Comparison of ENCODE assay signal across 12 mouse cellular contexts in genomic region chr4:83655396-83655795, GRCm38 (mm10).
DNase-seq lines count a peak whose midpoint lies in the region; ATAC-seq and TF ChIP-seq lines count a peak whose summit lies in the region.
"Had no signal": no experiment of that assay in that cellular context is flagged by ENCODE, and none has a peak within 500 bp of the region (broad histone marks: within the 10 kb centered on the region; RNA-seq: fewer than 3 reads in every experiment).

No protein-coding gene starts in this region.

- no peak for ATAC-seq in liver, postnatal 0 days

- no peaks in the 10 kb centered on the region for H3K4me1 ChIP-seq in liver, postnatal 0 days (ENCODE audit: insufficient read depth)

- no peak overlapping the region for H3K4me2 ChIP-seq in liver, postnatal 0 days (ENCODE audit: low read depth, low read length)
- H3K4me2 ChIP-seq: limb, embryonic 12.5 days; lung, embryonic 15.5 days; midbrain, embryonic 12.5 days had no signal

- H3K27me3 ChIP-seq in liver, postnatal 0 days (ENCODE audit: insufficient read depth, low read length): no peaks in the 10 kb centered on the region
- H3K27me3 ChIP-seq: limb, embryonic 12.5 days; lung, embryonic 15.5 days; midbrain, embryonic 12.5 days had no signal

- H3K27ac ChIP-seq in liver, postnatal 0 days (ENCODE audit: low read depth): no peak overlapping the region
- H3K27ac ChIP-seq: limb, embryonic 12.5 days; lung, embryonic 15.5 days had no signal

- DNase-seq in kidney, adult 9 months: peak; percentile 18
- DNase-seq in kidney, adult 18-20 months: no peak
- DNase-seq in adrenal gland, adult 8-10 months: peak; percentile 76
- peak; percentile 31 for DNase-seq in embryo, embryonic 10.5 days (ENCODE audit: low spot score)
- peak; percentile 55 for DNase-seq in retina, postnatal 1 day
- no peak for DNase-seq in gastrocnemius, adult 8-10 months (ENCODE audit: low spot score in 2 of 2)
- DNase-seq in liver, postnatal 0 days: no peak
- DNase-seq: gastrocnemius, postnatal 14 days; thymus, postnatal 4 days had no signal

- H3K4me3 ChIP-seq in liver, postnatal 0 days (ENCODE audit: low read depth, low read length): no peak overlapping the region
- H3K4me3 ChIP-seq: limb, embryonic 12.5 days; lung, embryonic 15.5 days; midbrain, embryonic 12.5 days had no signal

- H3K36me3 ChIP-seq in liver, postnatal 0 days (replicated peaks; ENCODE audit: insufficient read depth, low read length): no peaks in the 10 kb centered on the region
- H3K36me3 ChIP-seq: limb, embryonic 12.5 days; lung, embryonic 15.5 days; midbrain, embryonic 12.5 days had no signal

- H3K9me3 ChIP-seq in liver, postnatal 0 days (ENCODE audit: low read length): no peaks in the 10 kb centered on the region
- H3K9me3 ChIP-seq: limb, embryonic 12.5 days; lung, embryonic 15.5 days; midbrain, embryonic 12.5 days had no signal

- no peak for TF ChIP-seq CTCF in liver, postnatal 0 days (IDR thresholded peaks at IDR 0.05; ENCODE audit: low read depth)

- TF ChIP-seq EP300 in liver, postnatal 0 days (IDR thresholded peaks at IDR 0.05; ENCODE audit: low read depth): no peak

- H3K9ac ChIP-seq in liver, postnatal 0 days (replicated peaks): no peak overlapping the region
- H3K9ac ChIP-seq: limb, embryonic 12.5 days; lung, embryonic 15.5 days; midbrain, embryonic 12.5 days had no signal

- 49% methylated on average over 6 of the region's 6 CpGs for WGBS in liver, postnatal 0 days (ENCODE audit: insufficient replicate concordance)

Comparison
In these comparisons a context has a peak if more than half of its experiments do, and no peak if none do; other contexts are left out.
1. DNase-seq: peak in kidney, adult 9 months (single experiment), adrenal gland, adult 8-10 months (single experiment), embryo, embryonic 10.5 days (single experiment) and retina, postnatal 1 day (single experiment); none in kidney, adult 18-20 months (single experiment), gastrocnemius, adult 8-10 months (0 of 2) and liver, postnatal 0 days (single experiment).